Comparison of ENCODE assay signal across 3 mouse cellular contexts in the genomic region with DNA sequence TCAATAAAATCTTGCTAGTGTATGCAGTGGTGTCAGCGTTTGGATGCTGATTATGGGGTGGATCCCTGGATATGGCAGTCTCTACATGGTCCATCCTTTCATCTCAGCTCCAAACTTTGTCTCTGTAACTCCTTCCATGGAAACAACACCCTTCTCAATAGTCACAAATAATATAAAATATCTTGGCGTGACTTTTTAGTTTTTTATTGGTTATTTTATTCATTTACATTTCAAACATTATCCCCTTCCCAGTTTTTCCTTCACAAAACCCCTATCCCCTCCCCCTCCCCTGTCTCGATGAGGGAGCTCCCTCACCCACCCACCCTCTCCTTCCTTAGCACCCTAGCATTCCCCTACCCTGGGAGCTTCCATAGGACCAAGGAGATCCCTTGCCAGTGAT. TPM values are rescaled to one million over a fixed set of nuclear protein-coding genes. Genes with fewer than 3 reads are reported as not detected.
"Had no signal": no experiment of that assay in that cellular context is flagged by ENCODE, and none has a peak within 500 bp of the region (broad histone marks: within the 10 kb centered on the region; RNA-seq: fewer than 3 reads in every experiment).

No protein-coding gene starts in this region.

RNA-seq across cellular contexts. Expression of gene Dach2, which starts 44.9 kb away (rescaled TPM):
- polyA plus RNA-seq: heart, adult 2 months; kidney, adult 2 months; liver, adult 2 months had no signal
